Mouse (Mus musculus) neural tube, embryonic 13.5 days (tissue): ENCODE measurements around the gene Mapkbp1. TPM values are rescaled to one million over a fixed set of nuclear protein-coding genes. Genes with fewer than 3 reads are reported as not detected.

Experiments used
- ATAC-seq: fragments of 200-750 bp; cut with Nextera tagmentation; 2 replicates; pipeline ENCODE4 v1.8.0; 2017; ENCODE audit warnings: low read depth, mild to moderate bottlenecking, moderate TSS enrichment, moderate library complexity
- H3K27ac ChIP-seq: fragments of 300-500 bp; sonication (generic); replicated peaks from 2 replicates; pipeline ENCODE4 v1.5.1; 2015; ENCODE audit warnings: moderate library complexity, mild to moderate bottlenecking, inconsistent platforms
- H3K27me3 ChIP-seq: fragments of 300-500 bp; sonication (generic); 2 replicates; pipeline ENCODE4 v1.6.1; 2015; ENCODE audit warnings: mild to moderate bottlenecking, inconsistent platforms
- H3K36me3 ChIP-seq: fragments of 300-500 bp; sonication (generic); 2 replicates; pipeline ENCODE4 v1.6.1; 2015; ENCODE audit warnings: mild to moderate bottlenecking, inconsistent platforms
- H3K4me1 ChIP-seq: fragments of 300-500 bp; sonication (generic); replicated peaks from 2 replicates; pipeline ENCODE4 v1.6.1; 2015; ENCODE audit warnings: inconsistent platforms
- H3K4me2 ChIP-seq: fragments of 300-500 bp; sonication (generic); 2 replicates; pipeline ENCODE4 v1.6.1; 2015; ENCODE audit warnings: inconsistent platforms, mild to moderate bottlenecking, moderate library complexity
- H3K4me3 ChIP-seq: fragments of 300-500 bp; sonication (generic); 2 replicates; pipeline ENCODE4 v1.5.1; 2015; ENCODE audit warnings: mild to moderate bottlenecking, inconsistent platforms
- H3K9ac ChIP-seq: fragments of 300-500 bp; sonication (generic); 2 replicates; pipeline ENCODE4 v1.6.1; 2015; ENCODE audit warnings: moderate library complexity, mild to moderate bottlenecking, inconsistent platforms
- H3K9me3 ChIP-seq: fragments of 300-500 bp; sonication (generic); 2 replicates; pipeline ENCODE4 v1.6.1; 2016; ENCODE audit warnings: inconsistent platforms
- WGBS: fragments of 180-500 bp; shearing (Covaris S2); methylation state at CpG from one replicate; pipeline ENCODE4 v1.1.7; 2015; 5-methylcytosine and 5-hydroxymethylcytosine counted together
- polyA plus RNA-seq: library from polyadenylated mRNA; unstranded; fragments of >200 nt; fragmentation: Nextera tagmentation; extraction: Ambion mirVana; gene quantifications from 2 replicates; pipeline ENCODE4 v1.2.1, GENCODE M21; 2015

Mapkbp1 gene
- polyA plus RNA-seq, 1 experiment from 2014 or later, result 4.5 TPM

GRCm38 (mm10) chr2:120037744-120038143 lies 65.2 kb downstream of the Mapkbp1 start:
- Histone ChIP-seq H3K9me3 (no peaks in the 10 kb centered on the region), H3K27ac (no peak overlapping the region), H3K27me3 (no peaks in the 10 kb centered on the region), H3K4me1 (no peaks in the 10 kb centered on the region), H3K36me3 (peaks cover 98% of the 10 kb centered on the region), H3K4me2 (no peak overlapping the region), H3K9ac (no peak overlapping the region), H3K4me3 (no peak overlapping the region)
- ATAC-seq, result no peak
- 93% methylated on average over 9 of the region's 9 CpGs for WGBS

- Histone ChIP-seq H3K9me3 (no peaks in the 10 kb centered on the region), H3K4me3 (no peak overlapping the region), H3K4me2 (no peak overlapping the region), H3K4me1 (no peaks in the 10 kb centered on the region), H3K27ac (no peak overlapping the region), H3K27me3 (no peaks in the 10 kb centered on the region), H3K9ac (no peak overlapping the region), H3K36me3 (peaks cover 67% of the 10 kb centered on the region)
- ATAC-seq, result no peak
- WGBS, result 90% methylated on average over 5 of the region's 5 CpGs
Measured at GRCm38 (mm10) chr2:120040991-120041390, 68.5 kb downstream of the Mapkbp1 start.

- H3K4me2 ChIP-seq, result no peak overlapping the region
- H3K9ac ChIP-seq, result no peak overlapping the region
- H3K27ac ChIP-seq, result no peak overlapping the region
- H3K27me3 ChIP-seq, result no peaks in the 10 kb centered on the region
- H3K4me3 ChIP-seq, result no peak overlapping the region
- H3K9me3 ChIP-seq, result no peaks in the 10 kb centered on the region
- H3K36me3 ChIP-seq, result peaks cover 36% of the 10 kb centered on the region
- H3K4me1 ChIP-seq, result no peaks in the 10 kb centered on the region
- ATAC-seq, result 0 out of 2 replicates have a peak, but pooled peaks have one; percentile 4
- 61% methylated on average over 4 of the region's 4 CpGs for WGBS
Measured at GRCm38 (mm10) chr2:120044101-120044603, 71.7 kb downstream of the Mapkbp1 start.

GRCm38 (mm10) chr2:120044676-120045075 lies 72.2 kb downstream of the Mapkbp1 start:
- no peak for ATAC-seq
- Histone ChIP-seq H3K4me1 (no peaks in the 10 kb centered on the region), H3K9me3 (no peaks in the 10 kb centered on the region), H3K36me3 (peaks cover 30% of the 10 kb centered on the region), H3K9ac (no peak overlapping the region), H3K4me3 (no peak overlapping the region), H3K27me3 (no peaks in the 10 kb centered on the region), H3K27ac (no peak overlapping the region), H3K4me2 (no peak overlapping the region)
- 70% methylated on average over 3 of the region's 3 CpGs for WGBS

GRCm38 (mm10) chr2:120046486-120047310 lies 74.2 kb downstream of the Mapkbp1 start:
- Histone ChIP-seq H3K36me3 (peaks cover 10% of the 10 kb centered on the region), H3K9ac (no peak overlapping the region), H3K27me3 (no peaks in the 10 kb centered on the region), H3K27ac (no peak overlapping the region), H3K9me3 (no peaks in the 10 kb centered on the region), H3K4me3 (no peak overlapping the region), H3K4me1 (no peaks in the 10 kb centered on the region), H3K4me2 (no peak overlapping the region)
- WGBS, result 71% methylated on average over 14 of the region's 14 CpGs
- no peak for ATAC-seq

- WGBS, result 82% methylated on average over 9 of the region's 9 CpGs
- no peaks in the 10 kb centered on the region for H3K4me1 ChIP-seq
- H3K9me3 ChIP-seq, result no peaks in the 10 kb centered on the region
- no peak overlapping the region for H3K9ac ChIP-seq
- no peaks in the 10 kb centered on the region for H3K36me3 ChIP-seq
- no peaks in the 10 kb centered on the region for H3K27me3 ChIP-seq
- no peak overlapping the region for H3K4me2 ChIP-seq
- no peak overlapping the region for H3K4me3 ChIP-seq
- no peak for ATAC-seq
- no peak overlapping the region for H3K27ac ChIP-seq
Measured at GRCm38 (mm10) chr2:120048173-120048572, 75.7 kb downstream of the Mapkbp1 start.

- no peaks in the 10 kb centered on the region for H3K27me3 ChIP-seq
- no peak overlapping the region for H3K27ac ChIP-seq
- H3K9me3 ChIP-seq, result no peaks in the 10 kb centered on the region
- no peaks in the 10 kb centered on the region for H3K4me1 ChIP-seq
- 0 out of 2 replicates have a peak, but pooled peaks have one; percentile 43 for ATAC-seq
- no peaks in the 10 kb centered on the region for H3K36me3 ChIP-seq
- no peak overlapping the region for H3K4me3 ChIP-seq
- WGBS, result 65% methylated on average over 10 of the region's 10 CpGs
- no peak overlapping the region for H3K4me2 ChIP-seq
- no peak overlapping the region for H3K9ac ChIP-seq
Measured at GRCm38 (mm10) chr2:120049632-120050274, 77.3 kb downstream of the Mapkbp1 start.

GRCm38 (mm10) chr2:120051405-120051804 lies 78.9 kb downstream of the Mapkbp1 start:
- H3K36me3 ChIP-seq, result no peaks in the 10 kb centered on the region
- no peaks in the 10 kb centered on the region for H3K27me3 ChIP-seq
- H3K9me3 ChIP-seq, result no peaks in the 10 kb centered on the region
- H3K27ac ChIP-seq, result no peak overlapping the region
- no peak for ATAC-seq
- H3K9ac ChIP-seq, result no peak overlapping the region
- WGBS, result 67% methylated on average over 6 of the region's 6 CpGs
- H3K4me3 ChIP-seq, result no peak overlapping the region
- no peak overlapping the region for H3K4me2 ChIP-seq
- no peaks in the 10 kb centered on the region for H3K4me1 ChIP-seq

GRCm38 (mm10) chr2:120054771-120055552 lies 82.5 kb downstream of the Mapkbp1 start:
- H3K4me2 ChIP-seq, result no peak overlapping the region
- H3K27ac ChIP-seq, result no peak overlapping the region
- no peak overlapping the region for H3K4me3 ChIP-seq
- no peaks in the 10 kb centered on the region for H3K27me3 ChIP-seq
- no peak overlapping the region for H3K9ac ChIP-seq
- no peak for ATAC-seq
- no peaks in the 10 kb centered on the region for H3K36me3 ChIP-seq
- no peaks in the 10 kb centered on the region for H3K9me3 ChIP-seq
- no peaks in the 10 kb centered on the region for H3K4me1 ChIP-seq
- 91% methylated on average over 12 of the region's 12 CpGs for WGBS

GRCm38 (mm10) chr2:120055923-120056322 lies 83.4 kb downstream of the Mapkbp1 start:
- Histone ChIP-seq H3K4me2 (no peak overlapping the region), H3K4me3 (no peak overlapping the region), H3K27me3 (no peaks in the 10 kb centered on the region), H3K9ac (no peak overlapping the region), H3K27ac (no peak overlapping the region), H3K4me1 (no peaks in the 10 kb centered on the region), H3K9me3 (no peaks in the 10 kb centered on the region), H3K36me3 (no peaks in the 10 kb centered on the region)
- WGBS, result 91% methylated on average over 10 of the region's 10 CpGs
- no peak for ATAC-seq

- 82% methylated on average over 4 of the region's 4 CpGs for WGBS
- no peak overlapping the region for H3K4me3 ChIP-seq
Measured at GRCm38 (mm10) chr2:120058818-120059217, 86.3 kb downstream of the Mapkbp1 start.

GRCm38 (mm10) chr2:120059466-120059865 lies 87.0 kb downstream of the Mapkbp1 start:
- Histone ChIP-seq H3K36me3 (no peaks in the 10 kb centered on the region), H3K27me3 (no peaks in the 10 kb centered on the region), H3K9ac (no peak overlapping the region), H3K27ac (no peak overlapping the region), H3K4me3 (no peak overlapping the region), H3K4me2 (no peak overlapping the region), H3K4me1 (no peaks in the 10 kb centered on the region), H3K9me3 (no peaks in the 10 kb centered on the region)
- WGBS, result 84% methylated on average over 3 of the region's 3 CpGs
- ATAC-seq, result no peak

More at GRCm38 (mm10) chr2:120058818-120059217, 86.3 kb downstream of the Mapkbp1 start:
- Histone ChIP-seq H3K27ac (no peak overlapping the region), H3K9ac (no peak overlapping the region), H3K9me3 (no peaks in the 10 kb centered on the region), H3K4me2 (no peak overlapping the region), H3K27me3 (no peaks in the 10 kb centered on the region), H3K36me3 (no peaks in the 10 kb centered on the region), H3K4me1 (no peaks in the 10 kb centered on the region)
- ATAC-seq, result no peak
